Mouse (Mus musculus): ENCODE results near the gene Ints5. TPM values are rescaled to one million over a fixed set of nuclear protein-coding genes. Genes with fewer than 3 reads are reported as not detected.
A peak's percentile ranks its signal among the peaks of the same experiment; 100 is the strongest.

Gene Ints5
- polyA plus RNA-seq, 1 experiment, result 6.6 TPM

DNA sequence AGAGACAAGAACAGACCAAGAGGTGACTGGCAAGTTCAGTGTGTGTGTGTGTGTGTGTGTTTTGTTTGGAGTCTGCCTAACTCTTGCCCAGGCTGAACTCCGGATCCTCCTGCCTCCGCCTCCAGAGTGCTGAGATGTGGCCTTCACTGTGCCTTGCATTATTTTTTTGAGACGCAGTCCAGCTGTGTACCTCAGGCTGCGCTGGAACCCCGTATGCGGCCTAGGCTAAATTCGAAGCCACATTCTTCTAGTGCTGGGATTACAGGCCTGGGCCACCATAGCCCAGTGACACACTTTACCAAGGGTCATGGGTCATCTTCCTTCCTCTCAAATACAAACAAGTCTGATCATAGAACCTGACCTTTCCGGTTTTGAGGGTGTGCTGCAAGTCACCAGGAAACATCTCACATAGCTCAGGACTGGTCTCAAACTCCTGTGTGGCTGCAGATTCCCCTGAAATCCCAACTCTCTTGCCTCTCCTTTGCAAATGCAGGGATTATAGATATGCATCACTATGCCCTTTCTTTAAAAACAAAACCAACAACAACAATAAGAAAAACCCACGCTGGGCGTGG, 20.5 kb upstream of the Ints5 start:
- TF ChIP-seq CTCF (IDR thresholded peaks at IDR 0.05; ENCODE audit: control insufficient read depth, insufficient read depth, insufficient replicate concordance, low read depth, low read length), result no peak
- TF ChIP-seq POLR2A (IDR thresholded peaks at IDR 0.05; ENCODE audit: control insufficient read depth, low read depth, low read length), result no peak
- H3K4me3 ChIP-seq (ENCODE audit: control insufficient read depth, low read depth, low read length), result peak overlapping the region; percentile 87
- no peaks in the 10 kb centered on the region for H3K27me3 ChIP-seq (ENCODE audit: control insufficient read depth, insufficient read depth, low read length)
- peaks cover 6% of the 10 kb centered on the region for H3K4me1 ChIP-seq (ENCODE audit: control insufficient read depth, insufficient read depth, low read length)
- H3K27ac ChIP-seq (ENCODE audit: control insufficient read depth, insufficient read depth, low read depth, low read length), result peak overlapping the region; percentile 41; the same call in 1 of the 2 replicates
- H3K36me3 ChIP-seq (ENCODE audit: control insufficient read depth, insufficient read depth, low read length), result peaks cover 6% of the 10 kb centered on the region

DNA sequence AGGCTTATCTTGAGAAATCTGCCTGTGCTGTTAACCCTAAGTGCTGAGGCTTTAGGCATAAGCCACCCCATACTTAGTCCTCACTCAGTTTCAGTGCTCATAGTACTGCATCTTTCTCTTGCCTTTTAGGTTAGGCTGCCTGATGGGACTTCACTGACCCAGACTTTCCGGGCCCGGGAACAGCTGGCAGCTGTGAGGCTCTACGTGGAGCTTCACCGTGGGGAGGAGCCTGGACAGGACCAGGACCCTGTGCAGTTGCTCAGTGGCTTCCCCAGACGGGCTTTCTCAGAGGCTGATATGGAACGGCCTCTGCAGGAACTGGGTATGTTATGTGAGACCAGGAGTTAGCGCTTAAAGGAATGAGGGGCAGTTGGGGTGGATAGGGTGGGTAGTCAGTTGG, 17.8 kb upstream of the Ints5 start:
- H3K36me3 ChIP-seq (ENCODE audit: control insufficient read depth, insufficient read depth, low read length), result peaks cover 6% of the 10 kb centered on the region
- no peak overlapping the region for H3K27ac ChIP-seq (ENCODE audit: control insufficient read depth, insufficient read depth, low read depth, low read length)
- peaks cover 6% of the 10 kb centered on the region for H3K4me1 ChIP-seq (ENCODE audit: control insufficient read depth, insufficient read depth, low read length)
- no peak for TF ChIP-seq CTCF (IDR thresholded peaks at IDR 0.05; ENCODE audit: control insufficient read depth, insufficient read depth, insufficient replicate concordance, low read depth, low read length)
- no peak for TF ChIP-seq POLR2A (IDR thresholded peaks at IDR 0.05; ENCODE audit: control insufficient read depth, low read depth, low read length)
- no peaks in the 10 kb centered on the region for H3K27me3 ChIP-seq (ENCODE audit: control insufficient read depth, insufficient read depth, low read length)
- no peak overlapping the region for H3K4me3 ChIP-seq (ENCODE audit: control insufficient read depth, low read depth, low read length)

DNA sequence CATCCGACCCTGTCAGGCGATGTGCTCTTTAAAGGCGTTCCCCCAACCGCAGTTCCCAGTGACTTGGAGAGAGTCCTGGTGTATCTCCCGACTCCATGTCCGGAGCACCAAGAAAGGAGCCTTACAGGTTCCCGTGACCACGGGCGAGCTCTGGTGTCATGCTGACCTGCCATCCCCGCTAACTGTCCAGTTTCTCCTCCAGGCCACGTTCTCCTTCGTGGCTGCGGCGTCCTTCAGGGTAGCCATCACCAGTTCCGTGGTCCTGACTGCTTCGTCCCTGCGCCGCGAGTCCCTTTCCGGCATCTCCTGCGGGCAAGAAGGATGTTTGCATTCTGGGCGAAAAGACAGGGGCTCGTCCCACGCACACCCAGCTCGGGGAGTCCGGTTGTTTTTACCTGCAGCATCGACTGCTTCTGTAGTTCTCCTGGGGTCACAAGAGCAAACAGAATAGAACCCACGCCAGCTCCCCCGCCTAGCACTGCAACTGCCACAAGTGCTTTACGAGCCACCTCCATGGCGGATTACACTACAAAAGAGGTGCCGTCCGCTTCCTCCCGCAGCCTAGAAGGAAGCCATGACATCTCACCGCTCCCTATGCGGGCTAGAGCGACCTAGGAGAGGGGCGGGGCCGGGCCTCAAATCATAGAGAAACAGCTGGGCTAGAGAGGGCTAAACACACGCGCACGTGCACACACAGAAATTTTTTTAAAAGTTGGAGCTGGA, 12.3 kb upstream of the Ints5 start, which contains the start of gene Uqcc3:
TSS of gene Uqcc3 (minus strand) at position 613 of the 723 bp plus-strand sequence.
- H3K36me3 ChIP-seq (ENCODE audit: control insufficient read depth, insufficient read depth, low read length), result no peaks in the 10 kb centered on the region; the same call in 1 of the 2 replicates
- no peaks in the 10 kb centered on the region for H3K27me3 ChIP-seq (ENCODE audit: control insufficient read depth, insufficient read depth, low read length)

DNA sequence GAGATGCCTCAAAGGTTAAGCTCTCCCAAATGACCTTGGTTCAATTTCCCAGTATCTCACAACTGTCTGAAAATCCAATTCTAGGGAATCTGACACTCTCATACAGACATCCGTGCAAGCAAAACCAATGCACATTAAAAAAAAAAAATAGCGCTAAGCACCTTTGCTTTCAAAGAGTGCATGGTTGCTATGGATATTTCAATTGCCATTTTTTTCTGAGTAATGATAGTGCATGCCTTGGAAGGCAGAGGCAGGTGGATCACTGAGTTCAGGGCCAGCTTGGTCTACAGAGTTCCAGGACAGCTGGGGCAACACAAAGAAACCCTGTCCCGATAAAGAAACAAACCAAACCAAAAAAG, 11.8 kb upstream of the Ints5 start:
- Histone ChIP-seq H3K27ac (ENCODE audit: control insufficient read depth, insufficient read depth, low read depth, low read length) (no peak overlapping the region), H3K4me3 (ENCODE audit: control insufficient read depth, low read depth, low read length) (peak overlapping the region; percentile 92; the same call in 1 of the 2 replicates), H3K36me3 (ENCODE audit: control insufficient read depth, insufficient read depth, low read length) (no peaks in the 10 kb centered on the region; the same call in 1 of the 2 replicates), H3K4me1 (ENCODE audit: control insufficient read depth, insufficient read depth, low read length) (peaks cover 3% of the 10 kb centered on the region), H3K27me3 (ENCODE audit: control insufficient read depth, insufficient read depth, low read length) (no peaks in the 10 kb centered on the region)
- TF ChIP-seq POLR2A (IDR thresholded peaks at IDR 0.05; ENCODE audit: control insufficient read depth, low read depth, low read length) (no peak), CTCF (IDR thresholded peaks at IDR 0.05; ENCODE audit: control insufficient read depth, insufficient read depth, insufficient replicate concordance, low read depth, low read length) (no peak)

More for the DNA sequence above, 12.3 kb upstream of the Ints5 start, which contains the start of gene Uqcc3:
- peaks cover 3% of the 10 kb centered on the region for H3K4me1 ChIP-seq (ENCODE audit: control insufficient read depth, insufficient read depth, low read length)
- peak; percentile 69 for TF ChIP-seq POLR2A (IDR thresholded peaks at IDR 0.05; ENCODE audit: control insufficient read depth, low read depth, low read length)
- TF ChIP-seq CTCF (IDR thresholded peaks at IDR 0.05; ENCODE audit: control insufficient read depth, insufficient read depth, insufficient replicate concordance, low read depth, low read length), result no peak
- H3K4me3 ChIP-seq (ENCODE audit: control insufficient read depth, low read depth, low read length), result peak within 1 kb of the TSS; percentile 92
- H3K27ac ChIP-seq (ENCODE audit: control insufficient read depth, insufficient read depth, low read depth, low read length), result peak within 1 kb of the TSS; percentile 87

DNA sequence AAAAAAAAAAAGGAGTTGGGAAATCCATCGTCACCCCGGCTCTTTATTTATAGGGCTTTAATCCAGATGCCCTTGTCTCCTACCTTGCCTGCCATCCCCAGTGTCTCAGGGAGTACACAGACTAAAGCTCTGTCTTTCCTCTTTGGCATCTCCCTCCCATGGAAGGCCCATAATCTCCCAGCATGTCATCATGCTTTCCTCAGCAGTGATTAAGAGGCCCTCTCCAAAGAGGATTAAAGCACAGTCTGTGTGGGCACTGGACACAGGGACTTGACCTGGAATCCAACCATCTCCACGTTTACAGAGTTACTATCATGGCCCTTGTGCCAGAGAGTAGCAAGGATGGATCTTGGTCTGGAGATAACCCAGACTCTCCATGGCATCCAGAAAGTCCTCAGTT, 9.2 kb upstream of the Ints5 start, which contains the start of the genes Lbhd1 and Gm49403:
TSS of gene Lbhd1 (plus strand) at position 117 of the 400 bp plus-strand sequence.
TSS of gene Gm49403 (plus strand) at position 315 of the 400 bp plus-strand sequence.
- TF ChIP-seq CTCF (IDR thresholded peaks at IDR 0.05; ENCODE audit: control insufficient read depth, insufficient read depth, insufficient replicate concordance, low read depth, low read length) (no peak), POLR2A (IDR thresholded peaks at IDR 0.05; ENCODE audit: control insufficient read depth, low read depth, low read length) (no peak)
- no peak within 1 kb of the TSS for H3K4me3 ChIP-seq (ENCODE audit: control insufficient read depth, low read depth, low read length)
- no peaks in the 10 kb centered on the region for H3K36me3 ChIP-seq (ENCODE audit: control insufficient read depth, insufficient read depth, low read length)
- no peak within 1 kb of the TSS for H3K27ac ChIP-seq (ENCODE audit: control insufficient read depth, insufficient read depth, low read depth, low read length)
- H3K27me3 ChIP-seq (ENCODE audit: control insufficient read depth, insufficient read depth, low read length), result no peaks in the 10 kb centered on the region
- H3K4me1 ChIP-seq (ENCODE audit: control insufficient read depth, insufficient read depth, low read length), result peaks cover 7% of the 10 kb centered on the region

DNA sequence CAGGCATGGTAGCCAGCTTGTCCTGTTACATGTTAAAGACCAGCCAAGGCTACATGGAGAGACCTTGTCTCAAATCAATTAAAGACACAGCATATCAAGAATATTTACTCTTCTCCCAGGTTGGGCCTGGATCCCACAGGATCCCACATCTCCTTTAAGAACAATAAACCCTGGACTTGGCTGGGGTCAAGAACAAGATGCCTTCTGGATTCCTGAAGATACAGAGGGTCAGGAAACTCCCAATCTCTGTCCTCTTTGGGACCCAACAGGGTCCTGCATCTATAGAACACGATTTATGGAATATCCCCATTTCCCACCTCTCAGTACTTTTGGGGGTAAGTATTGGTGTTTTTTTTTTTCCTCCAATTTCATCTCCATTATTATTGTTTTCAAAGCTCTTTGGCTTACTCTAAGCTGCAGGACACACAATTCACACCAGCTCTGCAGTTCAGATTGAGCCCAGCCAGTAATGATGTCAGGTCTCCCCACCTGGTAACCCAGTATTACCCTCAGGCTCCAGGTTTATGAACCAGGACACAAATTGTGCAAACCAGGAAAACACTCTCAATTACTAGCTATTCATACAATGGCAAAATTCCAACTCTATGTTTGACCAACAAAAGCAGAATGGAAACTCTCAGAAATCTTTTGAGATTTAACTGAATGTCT, 5.8 kb upstream of the Ints5 start:
- Histone ChIP-seq H3K27me3 (ENCODE audit: control insufficient read depth, insufficient read depth, low read length) (no peaks in the 10 kb centered on the region), H3K36me3 (ENCODE audit: control insufficient read depth, insufficient read depth, low read length) (no peaks in the 10 kb centered on the region), H3K27ac (ENCODE audit: control insufficient read depth, insufficient read depth, low read depth, low read length) (no peak overlapping the region), H3K4me1 (ENCODE audit: control insufficient read depth, insufficient read depth, low read length) (peaks cover 4% of the 10 kb centered on the region), H3K4me3 (ENCODE audit: control insufficient read depth, low read depth, low read length) (no peak overlapping the region)
- TF ChIP-seq CTCF (IDR thresholded peaks at IDR 0.05; ENCODE audit: control insufficient read depth, insufficient read depth, insufficient replicate concordance, low read depth, low read length), result no peak
- TF ChIP-seq POLR2A (IDR thresholded peaks at IDR 0.05; ENCODE audit: control insufficient read depth, low read depth, low read length), result no peak

All from testis, adult 2 months (tissue).